Mouse (Mus musculus): ENCODE measurements at regions not wholly inside any gene's neighbourhood (a gene's known extent, or its start where the extent isn't known, plus 50 kb on each side); places are given as distances from the start of the nearest gene placed in this dataset.
"Not testable (repeated sequence)": the region's sequence is repeated elsewhere in the genome, so short reads cannot be mapped to it uniquely, and the experiment has no call there.

DNA sequence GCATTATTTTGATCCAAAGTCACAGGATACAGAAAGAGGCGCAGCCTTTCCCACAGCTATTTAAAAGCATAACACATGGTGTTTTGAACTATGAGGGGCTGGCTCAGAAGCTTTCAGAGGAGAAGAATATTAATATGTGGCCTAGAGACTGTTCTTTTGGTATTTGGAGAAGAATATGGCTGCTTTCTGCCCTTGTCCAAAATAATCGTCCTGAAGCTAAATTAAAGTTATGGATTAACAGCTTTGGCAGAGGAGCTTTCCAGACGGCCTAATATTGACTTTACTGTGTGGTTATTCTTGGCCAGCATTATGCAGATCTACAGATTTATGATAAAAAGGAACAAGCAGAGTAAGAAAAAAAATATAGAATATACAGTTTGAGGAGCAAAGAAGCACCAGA, 222.4 kb upstream of the Tmprss15 start:
- no peak for DNase-seq (ENCODE audit: low spot score in 2 of 2)

DNA sequence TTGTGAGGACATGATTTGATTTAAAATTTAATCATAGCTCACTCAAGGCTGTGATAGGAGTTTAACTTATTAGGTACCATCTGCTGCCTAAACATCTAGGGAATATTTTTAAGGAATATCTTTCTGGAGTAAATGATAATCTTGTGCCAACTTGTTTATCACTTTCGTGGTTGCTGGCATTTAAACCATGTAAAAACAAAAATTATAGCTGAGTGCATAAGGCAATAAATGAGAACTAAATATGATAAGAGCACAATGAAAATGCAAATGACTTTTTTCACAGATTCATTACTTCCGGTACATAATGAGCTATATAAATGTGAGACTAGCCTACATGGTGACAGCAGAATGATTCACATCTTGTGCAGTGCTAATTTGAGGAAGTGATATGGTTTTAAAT, 221.8 kb upstream of the Tmprss15 start:
- DNase-seq (ENCODE audit: low spot score in 2 of 2) = no peak

DNA sequence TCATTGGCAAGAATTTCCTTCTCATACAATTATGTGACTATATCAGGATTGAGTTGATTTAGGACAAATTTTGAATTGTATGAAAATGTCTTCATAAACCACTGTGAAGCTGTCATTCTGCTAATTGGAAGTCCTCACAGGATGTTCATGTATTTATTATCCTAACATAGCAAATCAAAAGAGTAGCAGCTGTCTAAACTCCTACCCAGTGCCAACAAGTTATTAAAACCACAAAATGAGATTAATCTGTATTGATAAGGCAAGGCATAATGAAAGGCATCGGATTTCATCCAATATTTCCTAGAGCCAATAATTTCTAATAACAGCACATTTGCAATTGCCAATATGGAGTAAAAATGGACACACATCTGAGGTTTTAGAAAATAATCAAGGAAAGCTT, 217.6 kb upstream of the Tmprss15 start:
- no peak for DNase-seq (ENCODE audit: low spot score in 2 of 2)

DNA sequence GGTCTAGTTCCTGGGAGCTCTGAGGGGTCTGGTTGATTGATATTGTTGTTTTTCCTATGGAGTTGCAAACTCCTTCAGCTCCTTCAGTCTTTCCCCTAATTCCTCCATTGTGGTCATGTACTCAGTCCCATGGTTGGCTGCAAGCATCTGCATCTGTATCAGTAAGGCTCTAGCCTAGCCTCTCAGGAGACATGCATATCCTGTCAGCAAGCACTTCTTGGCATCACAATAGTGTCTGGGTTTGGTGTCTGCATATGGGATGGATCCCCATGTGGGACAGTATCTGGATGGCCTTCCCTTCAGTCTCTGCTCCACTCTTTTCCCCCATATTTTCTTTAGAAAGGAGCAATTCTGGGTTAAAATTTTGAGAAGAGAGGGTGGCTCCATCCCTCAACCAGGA, 205.7 kb upstream of the Tmprss15 start:
- not testable (repeated sequence) for DNase-seq (ENCODE audit: low spot score in 2 of 2)

DNA sequence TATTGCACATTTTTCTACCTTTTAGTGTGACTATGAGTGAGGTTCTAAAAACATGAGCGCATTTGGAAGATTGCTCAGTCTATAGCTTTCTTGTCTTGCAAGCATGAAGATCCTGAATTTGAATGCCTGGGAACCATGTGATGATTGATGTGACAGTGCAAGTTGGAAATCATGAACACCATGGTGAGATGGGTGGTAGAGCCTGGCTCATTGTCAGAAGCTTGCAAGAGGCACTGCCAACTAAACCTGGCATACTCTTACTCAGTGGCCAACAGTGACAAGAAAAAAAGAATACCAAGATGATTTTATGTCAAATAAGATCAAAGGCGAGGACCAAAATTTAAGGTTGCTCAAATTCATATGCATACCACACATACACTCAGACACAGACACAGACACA, 188.1 kb upstream of the Tmprss15 start:
- no peak for DNase-seq (ENCODE audit: low spot score in 2 of 2)

DNA sequence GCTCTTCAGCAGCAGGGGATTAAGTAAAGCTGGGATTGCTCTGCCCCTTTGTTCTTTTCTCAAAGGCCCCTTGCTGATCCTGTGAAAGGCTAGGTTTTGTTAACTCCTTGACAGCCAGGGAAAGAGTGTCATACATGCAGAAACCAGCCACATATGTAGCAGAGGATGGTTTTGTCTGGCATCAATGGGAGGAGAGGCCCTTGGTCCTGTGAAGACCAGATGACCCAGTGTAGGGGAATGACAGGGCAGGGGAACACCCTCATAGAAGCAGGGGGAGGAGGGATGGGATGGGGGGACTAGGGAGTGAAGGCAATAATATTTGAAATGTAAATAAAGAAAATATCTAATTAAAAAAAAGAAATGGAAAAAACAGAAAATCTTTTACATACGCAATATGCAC, 165.6 kb upstream of the Tmprss15 start:
- no peak for DNase-seq (ENCODE audit: low spot score in 2 of 2)

DNA sequence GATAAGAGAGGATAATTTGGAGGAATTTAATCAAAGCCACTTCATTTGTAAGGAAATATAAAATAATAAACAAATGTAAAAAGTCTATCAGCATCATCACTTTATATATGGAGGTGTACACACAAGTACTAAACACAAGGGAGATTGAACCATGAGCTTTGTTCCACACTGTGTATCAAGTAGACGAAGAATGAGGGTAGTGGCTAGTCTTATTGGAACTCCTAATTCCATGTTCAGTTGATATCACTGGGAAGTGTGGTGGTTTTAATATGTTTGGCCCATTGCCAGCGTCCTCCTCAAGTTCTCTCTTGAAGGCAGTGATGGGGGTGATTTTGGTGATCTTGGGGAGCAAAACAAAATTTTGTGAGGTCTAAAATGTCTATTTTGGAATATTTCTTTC, 165.2 kb upstream of the Tmprss15 start:
- DNase-seq (ENCODE audit: low spot score in 2 of 2) = no peak

DNA sequence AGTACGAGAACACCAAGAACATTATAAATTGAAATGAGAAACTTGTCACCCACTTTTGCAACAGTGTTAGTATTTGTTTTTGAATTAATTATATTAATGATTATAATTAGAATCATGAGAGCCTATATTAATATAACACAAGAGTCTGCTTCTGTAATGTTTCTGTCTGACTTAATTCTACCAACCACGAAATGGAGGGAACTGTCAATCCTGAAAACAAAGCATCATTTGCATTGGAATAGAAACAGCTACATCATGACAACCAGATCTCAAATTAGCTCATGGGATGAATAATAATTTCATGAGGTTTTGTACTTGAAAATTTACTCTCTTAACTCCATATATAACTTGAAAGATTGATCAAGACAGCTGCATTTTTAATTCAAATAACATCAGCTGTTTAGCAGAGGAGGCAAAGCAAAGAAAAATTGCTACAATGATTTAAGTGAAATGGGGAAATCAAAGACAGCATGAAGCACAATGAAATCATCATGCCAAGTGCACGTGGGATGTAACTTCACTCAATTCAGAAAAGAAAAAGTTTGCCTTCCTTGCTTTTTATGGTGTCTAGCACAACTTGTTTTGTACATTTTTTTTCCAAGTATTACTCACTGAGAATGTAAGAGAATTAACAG, 150.1 kb upstream of the Tmprss15 start:
- DNase-seq (ENCODE audit: low spot score in 2 of 2) = no peak

DNA sequence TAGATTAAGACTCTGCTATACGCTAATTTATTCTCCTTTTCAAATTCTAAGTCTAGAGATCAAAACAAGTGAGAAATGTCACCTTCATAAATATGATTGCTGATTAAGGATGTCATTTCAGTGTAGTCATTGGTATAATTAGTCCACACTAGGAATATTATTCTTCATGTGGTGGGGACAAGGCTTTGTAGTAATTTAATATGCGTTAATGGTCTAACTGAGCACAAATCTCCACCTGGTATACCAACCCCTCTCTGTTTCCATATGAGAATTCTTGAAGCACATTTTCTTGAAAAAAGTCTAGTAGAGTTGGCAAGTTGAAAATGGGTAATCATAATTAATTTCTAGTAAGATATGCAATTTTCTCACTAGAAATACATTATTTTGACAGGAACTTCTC, 149.3 kb upstream of the Tmprss15 start:
- no peak for DNase-seq (ENCODE audit: low spot score in 2 of 2)

DNA sequence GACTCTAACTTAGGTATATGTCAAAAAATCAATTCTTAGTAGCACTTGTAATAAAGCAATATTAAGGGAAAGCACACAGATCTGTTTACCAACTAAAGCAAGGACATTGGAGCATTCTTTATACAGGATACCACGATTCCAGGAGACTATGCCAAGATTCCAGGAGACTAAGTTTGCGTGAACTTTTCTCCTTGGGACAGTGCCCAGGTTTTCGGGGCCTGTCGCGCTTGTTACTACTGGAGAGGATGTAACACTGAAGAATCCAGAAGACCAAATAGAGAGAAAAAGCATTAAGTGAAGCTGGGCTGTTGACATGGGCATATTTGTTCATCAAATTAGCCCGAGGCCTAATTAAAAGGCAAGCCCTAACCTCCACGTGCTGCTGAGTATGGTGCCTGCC, 100.3 kb upstream of the Tmprss15 start:
- no peak for DNase-seq (ENCODE audit: low spot score in 2 of 2)

DNA sequence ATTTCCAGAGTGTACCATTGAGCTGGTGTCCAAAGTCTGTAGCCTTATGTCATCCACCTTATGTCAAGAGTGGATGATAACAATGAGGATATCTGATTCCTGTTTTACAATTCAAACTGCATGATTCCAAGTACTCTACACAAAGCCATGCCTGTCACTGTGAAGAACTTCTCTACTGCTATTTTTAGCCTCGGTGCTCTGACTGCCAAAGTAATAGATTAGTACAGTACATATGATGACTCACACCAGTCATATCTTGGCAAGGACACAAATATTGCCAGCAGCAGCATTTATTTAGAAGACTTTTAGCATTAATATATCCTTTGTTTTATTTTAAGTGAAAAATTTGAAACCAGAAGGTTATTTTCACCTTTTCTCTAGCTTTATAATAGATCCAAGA, 95.6 kb upstream of the Tmprss15 start:
- DNase-seq (ENCODE audit: low spot score in 2 of 2) = no peak

DNA sequence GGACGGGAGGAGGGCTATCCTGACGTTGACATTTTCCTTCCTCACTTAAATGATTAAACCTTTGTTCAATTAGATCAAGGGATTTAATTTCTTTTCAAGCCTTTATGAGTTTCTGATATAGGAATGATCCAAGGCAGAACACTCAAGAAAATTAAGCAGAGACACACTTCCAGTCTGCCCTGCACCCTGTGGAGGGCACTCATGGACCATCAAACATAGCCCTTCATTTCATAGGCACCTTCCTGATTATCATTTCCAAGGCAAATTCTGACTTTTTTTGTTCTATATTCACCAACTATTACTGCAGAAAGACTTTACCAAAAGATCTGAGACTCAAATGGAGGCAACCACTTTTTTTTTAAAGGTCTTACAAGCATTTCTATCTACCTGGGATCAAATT, 91.6 kb upstream of the Tmprss15 start:
- DNase-seq (ENCODE audit: low spot score in 2 of 2) = peak in 1 of 2 experiments; percentile 15

DNA sequence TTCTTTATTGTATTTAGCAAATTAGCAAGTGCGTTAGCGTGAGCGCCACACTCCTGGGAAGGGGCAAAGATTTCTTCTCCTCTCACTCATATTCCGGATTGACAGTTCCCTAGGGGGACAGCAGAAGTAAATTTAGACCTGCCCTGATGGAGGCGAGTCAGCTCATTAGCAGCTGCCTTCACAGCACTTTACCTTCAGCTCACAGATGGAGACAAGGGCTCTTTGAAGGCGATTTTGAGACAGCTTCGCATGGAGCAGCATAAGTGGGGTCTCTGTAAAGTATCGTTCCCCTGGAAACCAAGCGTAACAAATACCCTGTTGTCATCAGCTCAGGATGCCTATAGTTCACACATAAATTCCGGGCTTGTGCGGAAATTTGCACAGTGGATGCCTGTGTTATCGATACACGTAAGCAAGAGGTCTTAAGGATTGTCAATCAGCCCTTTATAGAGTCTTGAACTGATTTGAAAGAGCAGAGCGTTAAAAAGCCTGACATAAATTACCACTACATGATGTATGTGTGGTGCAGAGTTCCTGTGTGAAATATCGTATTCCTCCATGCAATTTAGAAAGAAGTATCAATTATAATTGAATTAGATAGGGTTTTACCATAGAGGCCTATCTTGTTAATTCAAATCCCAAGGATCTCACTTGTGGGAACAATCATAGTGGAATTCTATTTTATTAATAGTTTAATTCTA, 86.6 kb upstream of the Tmprss15 start:
- DNase-seq (ENCODE audit: low spot score in 2 of 2) = peak in 1 of 2 experiments; percentile 5

DNA sequence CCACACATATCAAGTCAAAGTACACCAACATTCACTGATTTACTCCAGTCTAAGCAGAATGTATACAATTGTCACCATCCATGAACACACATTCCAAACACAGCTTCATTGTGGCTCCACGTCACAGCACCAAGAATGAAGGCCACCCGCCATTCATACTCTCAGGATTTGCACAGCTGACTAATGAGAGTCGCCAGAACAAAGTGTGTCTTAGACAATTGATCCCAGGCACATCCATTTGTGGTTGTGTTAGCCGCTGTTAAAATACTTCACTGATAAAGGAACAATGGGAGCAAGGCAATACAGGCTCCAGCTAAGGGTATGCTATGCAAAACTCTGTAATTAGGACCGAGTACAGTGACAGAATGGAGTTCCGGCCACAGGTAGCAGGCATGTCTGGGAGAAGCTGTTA, 85.9 kb upstream of the Tmprss15 start:
- DNase-seq (ENCODE audit: low spot score in 2 of 2) = no peak

DNA sequence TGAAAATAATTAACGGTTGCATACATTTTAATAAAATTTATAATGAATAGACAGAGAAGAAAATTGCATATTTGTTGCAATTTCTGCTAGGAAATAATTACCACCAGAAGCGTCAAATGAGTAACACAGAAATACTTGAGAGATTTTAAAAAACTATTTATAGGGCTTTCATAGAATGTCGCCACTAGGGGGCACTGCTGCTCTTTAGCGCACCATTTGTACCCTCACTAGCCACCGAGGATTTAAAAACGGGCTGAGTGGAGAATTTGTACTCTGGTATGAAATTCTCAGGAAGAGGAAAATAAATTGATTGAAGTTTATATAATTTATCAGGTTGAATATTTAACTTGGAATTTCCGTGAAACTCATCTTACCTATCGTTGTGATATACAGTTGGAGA, 77.3 kb upstream of the Tmprss15 start:
- DNase-seq (ENCODE audit: low spot score in 2 of 2) = peak; percentile 53 to 81

DNA sequence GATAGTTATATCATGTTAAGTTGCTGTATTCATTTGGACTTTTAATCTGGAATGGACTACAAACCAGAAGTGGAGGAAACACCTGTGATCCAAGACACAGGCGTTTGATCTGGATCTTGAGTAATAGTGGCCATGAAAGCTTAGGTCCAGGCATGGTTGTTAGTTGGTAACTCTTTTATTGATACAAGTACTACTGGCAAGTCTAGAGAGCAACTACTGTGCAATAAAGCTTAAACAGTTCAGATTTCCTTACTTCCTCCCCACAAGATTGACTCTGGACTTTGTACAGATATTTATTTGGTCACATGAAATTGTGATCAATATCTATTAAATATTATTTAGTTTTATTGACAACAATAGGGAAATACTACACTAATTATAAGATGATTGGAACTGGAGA, 51.9 kb upstream of the Tmprss15 start:
- DNase-seq (ENCODE audit: low spot score in 2 of 2) = no peak
